Mouse (Mus musculus) bone marrow macrophage, adult 2 months (primary cell): ENCODE measurements around the gene Exoc6b.

Experiments used
- CTCF ChIP-seq: IDR thresholded peaks from 2 replicates; pipeline ENCODE4 v1.5.1; 2012; ENCODE audit warnings: low read depth, mild to moderate bottlenecking, low read length, moderate library complexity
- POLR2A ChIP-seq: IDR thresholded peaks from 2 replicates; pipeline ENCODE4 v1.6.1; 2012; ENCODE audit warnings: mild to moderate bottlenecking, low read depth, low read length, borderline replicate concordance

DNA sequence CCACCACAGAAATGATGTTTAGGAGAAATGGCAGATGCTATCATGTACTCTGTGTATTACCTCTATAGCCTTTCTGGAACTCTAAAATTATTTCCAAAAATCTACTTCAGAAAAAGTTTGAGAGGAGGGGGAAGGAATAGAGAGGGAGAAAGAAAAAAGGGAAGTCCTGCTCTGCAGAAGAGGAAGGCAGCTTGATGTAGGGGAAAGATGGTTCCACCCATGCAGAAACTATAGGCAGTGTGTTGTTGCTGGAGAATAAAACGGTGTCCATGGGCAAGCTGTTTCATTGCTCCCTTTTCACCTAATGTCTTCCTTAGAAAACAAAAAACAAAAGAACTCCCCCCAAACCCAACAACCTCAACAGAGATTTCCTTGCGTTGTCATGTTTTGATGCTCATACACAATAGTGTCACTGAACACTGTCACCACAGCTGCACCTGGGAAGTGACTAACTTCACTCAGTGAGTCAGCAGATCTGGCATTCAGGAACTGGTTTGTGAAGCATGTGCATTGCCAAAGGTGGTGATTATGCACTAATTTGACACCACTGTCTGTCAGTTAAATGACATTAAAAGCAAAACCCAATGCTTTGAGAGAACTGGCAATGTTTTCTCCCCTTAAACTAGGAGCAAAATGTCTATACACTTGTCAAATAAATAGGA lies 407.7 kb downstream of the Exoc6b start:
- TF ChIP-seq CTCF (no peak), POLR2A (no peak)
